7 mouse cellular contexts compared by ENCODE assay signal in genomic region chr14:100477595-100478380, GRCm38 (mm10).
A peak's percentile ranks its signal among the peaks of the same experiment; 100 is the strongest.
DNase-seq lines count a peak whose midpoint lies in the region; ATAC-seq and TF ChIP-seq lines count a peak whose summit lies in the region.

No protein-coding gene starts in this region.

- H3K36me3 ChIP-seq in ES-Bruce4 (ENCODE audit: control insufficient read depth, insufficient read depth, low read length, poor library complexity, severe bottlenecking) (no peaks in the 10 kb centered on the region), ES-E14 (ENCODE audit: control insufficient read depth, insufficient read depth, low read length, poor library complexity, severe bottlenecking) (no peaks in the 10 kb centered on the region)
- no peaks in the 10 kb centered on the region for H3K36me3 ChIP-seq in forebrain, embryonic 15.5 days
- no peaks in the 10 kb centered on the region for H3K36me3 ChIP-seq in midbrain, embryonic 12.5 days

- DNase-seq in ES-E14 (ENCODE audit: low read depth, low spot score), result no peak
- peak; percentile 23 to 71 for DNase-seq in kidney, postnatal 25 days
- DNase-seq in thymus, adult 18-20 months, result no peak
- DNase-seq in lung, postnatal 14 days, result no peak

- H3K9me3 ChIP-seq in ES-Bruce4 (replicated peaks; ENCODE audit: control insufficient read depth, insufficient read depth, low read length, poor library complexity, severe bottlenecking) (no peaks in the 10 kb centered on the region), ES-E14 (ENCODE audit: control insufficient read depth, insufficient read depth, low read depth, low read length) (no peaks in the 10 kb centered on the region)
- no peaks in the 10 kb centered on the region for H3K9me3 ChIP-seq in forebrain, embryonic 15.5 days
- no peaks in the 10 kb centered on the region for H3K9me3 ChIP-seq in midbrain, embryonic 12.5 days

- H3K9ac ChIP-seq in ES-Bruce4 (ENCODE audit: low read depth, poor library complexity, severe bottlenecking) (peak overlapping the region; percentile 61), ES-E14 (ENCODE audit: insufficient read depth, low read depth, low read length, poor library complexity, severe bottlenecking) (no peak overlapping the region; the same call in 1 of the 2 replicates)
- peak overlapping the region; percentile 53 for H3K9ac ChIP-seq in forebrain, embryonic 15.5 days (replicated peaks)
- H3K9ac ChIP-seq in midbrain, embryonic 12.5 days (replicated peaks), result peak overlapping the region; percentile 43; the same call in 1 of the 2 replicates

- in situ Hi-C loops in ES-E14 (cut with MboI; ENCODE audit: low sequenced_read_pairs in 2 of 2, unreplicated experiment in 2 of 2), result no loop called here

- peak; percentile 94 for ATAC-seq in forebrain, embryonic 15.5 days (replicated peaks)
- peak; percentile 80 for ATAC-seq in midbrain, embryonic 12.5 days (ENCODE audit: low FRiP score, low read depth)

- H3K4me3 ChIP-seq in ES-Bruce4 (ENCODE audit: low read depth, low read length) (peak overlapping the region; percentile 64), ES-E14 (ENCODE audit: insufficient read depth in 1 of 2, low read depth in 1 of 2, low read length in 2 of 2, poor library complexity in 1 of 2, severe bottlenecking in 1 of 2) (peak overlapping the region; percentile 22 to 62; a peak in 3 of 4 replicates)
- H3K4me3 ChIP-seq in forebrain, embryonic 15.5 days, result peak overlapping the region; percentile 46
- peak overlapping the region; percentile 36 for H3K4me3 ChIP-seq in midbrain, embryonic 12.5 days

- 8% methylated on average over 22 of the region's 22 CpGs for WGBS in forebrain, embryonic 15.5 days
- 11% methylated on average over 22 of the region's 22 CpGs for WGBS in midbrain, embryonic 12.5 days

- H3K4me2 ChIP-seq in forebrain, embryonic 15.5 days (replicated peaks), result peak overlapping the region; percentile 88
- peak overlapping the region; percentile 59 for H3K4me2 ChIP-seq in midbrain, embryonic 12.5 days (replicated peaks)

- no peaks in the 10 kb centered on the region for H3K4me1 ChIP-seq in ES-Bruce4 (ENCODE audit: control insufficient read depth, insufficient read depth, low read length)
- H3K4me1 ChIP-seq in ES-E14 (ENCODE audit: control insufficient read depth in 2 of 2, insufficient read depth in 2 of 2, low read length in 2 of 2, poor library complexity in 1 of 2), result peaks cover 0 to 2% of the 10 kb centered on the region in 2 experiments; a peak in 1 of 4 replicates
- peaks cover 11% of the 10 kb centered on the region for H3K4me1 ChIP-seq in forebrain, embryonic 15.5 days
- 0 out of 2 replicates have a peak, but pooled peaks cover 4% of the 10 kb centered on the region for H3K4me1 ChIP-seq in midbrain, embryonic 12.5 days

- H3K27me3 ChIP-seq in ES-Bruce4 (ENCODE audit: control insufficient read depth, insufficient read depth, low read length, poor library complexity, severe bottlenecking), result no peaks in the 10 kb centered on the region
- H3K27me3 ChIP-seq in forebrain, embryonic 15.5 days, result no peaks in the 10 kb centered on the region
- peaks cover 10% of the 10 kb centered on the region for H3K27me3 ChIP-seq in midbrain, embryonic 12.5 days

- H3K27ac ChIP-seq in ES-Bruce4 (ENCODE audit: insufficient read depth, low read length) (no peak overlapping the region), ES-E14 (ENCODE audit: insufficient read depth, low read depth, low read length, poor library complexity, severe bottlenecking) (no peak overlapping the region)
- 0 out of 2 replicates have a peak overlapping the region, but pooled peaks have one; percentile 11 for H3K27ac ChIP-seq in forebrain, embryonic 15.5 days (replicated peaks)
- no peak overlapping the region for H3K27ac ChIP-seq in midbrain, embryonic 12.5 days (replicated peaks)

- TF ChIP-seq POLR2A in ES-Bruce4 (IDR thresholded peaks at IDR 0.05; ENCODE audit: insufficient read depth, low read length), result no peak

- TF ChIP-seq CTCF in ES-Bruce4 (IDR thresholded peaks at IDR 0.05; ENCODE audit: low read depth, low read length), result no peak

- TF ChIP-seq EP300 in ES-Bruce4 (IDR thresholded peaks at IDR 0.05; ENCODE audit: insufficient read depth, low read depth, low read length), result no peak

TF ChIP-seq in ES-E14, 5 proteins besides CTCF, POLR2A, EP300 and RAD21:
- TF ChIP-seq HCFC1 (IDR thresholded peaks at IDR 0.05; ENCODE audit: borderline replicate concordance, insufficient read depth, low read length) (no peak), ZC3H11A (IDR thresholded peaks at IDR 0.05; ENCODE audit: borderline replicate concordance, low read depth, low read length) (no peak), ZNF384 (IDR thresholded peaks at IDR 0.05; ENCODE audit: low read depth, low read length) (no peak), MAFK (IDR thresholded peaks at IDR 0.05; ENCODE audit: insufficient read depth, low read depth, low read length) (no peak), CHD2 (IDR thresholded peaks at IDR 0.05; ENCODE audit: low read depth, low read length) (no peak)

Comparison
In these comparisons a context has a peak if more than half of its experiments do, and no peak if none do; other contexts are left out.
1. DNase-seq: peak in kidney, postnatal 25 days (2 of 2); none in ES-E14 (single experiment), thymus, adult 18-20 months (0 of 2) and lung, postnatal 14 days (single experiment).
2. Peak in every context shown above with its lines, with median percentiles within 50 percentile points of each other: H3K4me3 ChIP-seq.